Mouse (Mus musculus) cerebellum, adult 2 months (tissue): ENCODE results near the gene Dnajc13. TPM values are rescaled to one million over a fixed set of nuclear protein-coding genes. Genes with fewer than 3 reads are reported as not detected.
A peak's percentile ranks its signal among the peaks of the same experiment; 100 is the strongest.

Experiments
- DNase-seq, 2 experiments: peaks; one replicate each; pipeline ENCODE4 v3.0.0; 2021
- H3K27ac ChIP-seq: fragments of 200-500 bp; 2 replicates; pipeline ENCODE4 v1.5.1; 2012; ENCODE audit warnings: low read length, control low read depth, inconsistent platforms; ENCODE audit not compliant: insufficient read depth
- H3K27me3 ChIP-seq: fragments of 200-500 bp; 2 replicates; pipeline ENCODE4 v1.6.1; 2012; ENCODE audit warnings: inconsistent platforms, mild to moderate bottlenecking, low read length, moderate library complexity; ENCODE audit not compliant: control insufficient read depth, insufficient read depth
- H3K4me1 ChIP-seq: fragments of 200-500 bp; 2 replicates; pipeline ENCODE4 v1.6.1; 2011; ENCODE audit warnings: low read length; ENCODE audit not compliant: control insufficient read depth, insufficient read depth
- H3K4me3 ChIP-seq: fragments of 200-500 bp; replicated peaks from 2 replicates; pipeline ENCODE3; 2011; ENCODE audit warnings: mild to moderate bottlenecking, low read depth, low read length, control low read depth; ENCODE audit not compliant: insufficient read depth
- CTCF ChIP-seq: fragments of 200-500 bp; IDR thresholded peaks from 2 replicates; pipeline ENCODE4 v1.5.1; 2011; ENCODE audit warnings: low read depth, mild to moderate bottlenecking, control low read depth, low read length, moderate library complexity, borderline replicate concordance; ENCODE audit not compliant: insufficient read depth
- POLR2A ChIP-seq: fragments of 200-500 bp; IDR thresholded peaks from 2 replicates; pipeline ENCODE4 v1.6.1; 2011; ENCODE audit warnings: low read length, control low read depth, borderline replicate concordance; ENCODE audit not compliant: insufficient read depth
- WGBS: fragments of 180-500 bp; shearing (Covaris S2); methylation state at CpG from one replicate; pipeline ENCODE4 v1.1.7; 2018; 5-methylcytosine and 5-hydroxymethylcytosine counted together
- polyA plus RNA-seq: library from polyadenylated mRNA; depleted of rRNA; stranded (reverse); fragments of >200 nt; gene quantifications from 2 replicates; pipeline ENCODE4 v1.2.3, GENCODE M21; 2012

Gene Dnajc13
- polyA plus RNA-seq, 1 experiment = 61.5 TPM

GRCm38 (mm10) chr9:104189657-104190056, 73.1 kb downstream of the Dnajc13 start:
- no peak for DNase-seq
- Histone ChIP-seq H3K4me3 (no peak overlapping the region), H3K27ac (no peak overlapping the region), H3K4me1 (no peaks in the 10 kb centered on the region), H3K27me3 (no peaks in the 10 kb centered on the region)
- TF ChIP-seq CTCF (no peak), POLR2A (no peak)
- WGBS = 98% methylated on average over 5 of the region's 5 CpGs

DNA sequence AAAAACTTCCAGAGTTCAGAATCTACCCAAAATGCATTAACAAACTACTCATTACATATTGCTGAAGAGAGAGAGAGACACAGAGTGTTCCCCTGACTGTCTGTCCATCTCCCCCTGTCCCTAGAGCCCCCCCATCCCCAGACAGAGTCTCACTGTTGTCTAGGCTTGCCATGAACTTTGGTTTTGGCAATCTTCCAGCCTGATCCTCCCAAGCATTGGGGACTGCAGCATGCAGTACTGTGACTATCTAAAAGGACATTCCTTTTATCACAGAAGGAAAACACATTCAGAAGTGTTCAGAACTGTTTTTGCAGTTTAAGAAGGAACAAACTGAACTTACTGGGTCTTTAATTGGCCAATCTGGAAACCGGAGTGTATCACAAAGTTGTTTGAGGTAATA, 74.0 kb downstream of the Dnajc13 start:
- H3K4me3 ChIP-seq = no peak overlapping the region
- 91% methylated on average over 1 of the region's 1 CpGs for WGBS
- TF ChIP-seq POLR2A = no peak
- no peak for TF ChIP-seq CTCF

GRCm38 (mm10) chr9:104187028-104187427, 75.7 kb downstream of the Dnajc13 start:
- 80% methylated on average over 5 of the region's 5 CpGs for WGBS
- DNase-seq = no peak
- Histone ChIP-seq H3K27me3 (no peaks in the 10 kb centered on the region), H3K4me1 (no peaks in the 10 kb centered on the region; the same call in 1 of the 2 replicates), H3K27ac (no peak overlapping the region), H3K4me3 (no peak overlapping the region)
- no peak for TF ChIP-seq CTCF

More for the DNA sequence above, 74.0 kb downstream of the Dnajc13 start:
- Histone ChIP-seq H3K27ac (no peak overlapping the region), H3K27me3 (no peaks in the 10 kb centered on the region), H3K4me1 (no peaks in the 10 kb centered on the region)
- no peak for DNase-seq

- TF ChIP-seq CTCF = no peak
- no peak for TF ChIP-seq POLR2A
- no peak for DNase-seq
- 94% methylated on average over 5 of the region's 5 CpGs for WGBS
- Histone ChIP-seq H3K27me3 (no peaks in the 10 kb centered on the region), H3K4me1 (peaks cover 7% of the 10 kb centered on the region), H3K4me3 (no peak overlapping the region), H3K27ac (no peak overlapping the region)
Observed at GRCm38 (mm10) chr9:104183181-104183580, 79.5 kb downstream of the Dnajc13 start.

DNA sequence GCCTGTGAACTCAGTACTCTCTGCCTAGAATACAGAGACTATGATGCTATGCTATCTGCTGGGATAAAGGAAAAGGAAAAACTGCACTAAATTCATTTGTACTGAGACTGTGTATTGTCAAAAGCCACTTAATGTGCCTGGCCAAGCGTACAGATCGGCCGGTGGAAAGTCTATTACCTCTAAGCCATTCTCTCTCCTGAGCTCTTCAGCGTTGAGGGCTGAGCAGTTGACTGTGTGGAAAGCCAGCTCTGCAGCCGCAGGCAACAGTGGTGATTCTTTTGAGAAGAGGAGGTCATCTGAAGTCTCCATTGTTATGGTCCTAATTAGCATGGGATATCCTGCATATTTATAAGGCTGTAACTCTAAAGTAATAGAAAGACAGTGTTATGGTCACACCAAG, 80.4 kb downstream of the Dnajc13 start:
- TF ChIP-seq POLR2A (no peak), CTCF (no peak)
- Histone ChIP-seq H3K27me3 (no peaks in the 10 kb centered on the region), H3K4me1 (peaks cover 7% of the 10 kb centered on the region), H3K4me3 (no peak overlapping the region), H3K27ac (no peak overlapping the region)
- peak; percentile 18 to 30 for DNase-seq
- 29% methylated on average over 5 of the region's 5 CpGs for WGBS

- 13% methylated on average over 4 of the region's 4 CpGs for WGBS
- Histone ChIP-seq H3K4me1 (peaks cover 7% of the 10 kb centered on the region), H3K27ac (peak overlapping the region; percentile 54), H3K27me3 (no peaks in the 10 kb centered on the region), H3K4me3 (no peak overlapping the region)
- peak; percentile 67 to 78 for DNase-seq
- TF ChIP-seq POLR2A (no peak), CTCF (no peak)
Observed at GRCm38 (mm10) chr9:104181626-104182025, 81.1 kb downstream of the Dnajc13 start.

DNA sequence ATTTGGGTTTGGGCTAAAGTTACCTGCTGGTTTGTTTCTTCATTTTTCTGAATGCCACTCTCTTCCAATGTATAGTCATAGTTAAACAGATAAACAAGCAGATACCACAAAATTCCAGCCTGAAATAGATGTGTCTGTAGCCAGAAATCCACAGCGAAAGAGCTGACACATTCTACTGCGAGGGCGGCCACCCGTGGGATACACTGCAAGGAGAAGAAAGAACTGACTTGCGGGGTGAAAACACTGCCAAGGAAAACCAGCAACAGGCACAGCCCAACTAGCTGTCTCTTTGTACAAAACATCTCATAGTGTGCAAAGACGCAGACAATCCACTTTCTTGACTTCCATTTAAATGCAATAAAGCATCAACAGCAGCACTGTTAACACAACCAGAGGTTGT, 82.7 kb downstream of the Dnajc13 start:
- H3K27ac ChIP-seq = no peak overlapping the region
- no peak for TF ChIP-seq POLR2A
- TF ChIP-seq CTCF = no peak
- no peak overlapping the region for H3K4me3 ChIP-seq
- H3K4me1 ChIP-seq = peaks cover 7% of the 10 kb centered on the region
- DNase-seq = no peak
- H3K27me3 ChIP-seq = no peaks in the 10 kb centered on the region
- WGBS = 89% methylated on average over 6 of the region's 6 CpGs

- no peak for TF ChIP-seq POLR2A
- no peak for TF ChIP-seq CTCF
- WGBS = 96% methylated on average over 6 of the region's 6 CpGs
- Histone ChIP-seq H3K4me3 (no peak overlapping the region), H3K27me3 (no peaks in the 10 kb centered on the region), H3K4me1 (no peaks in the 10 kb centered on the region), H3K27ac (no peak overlapping the region)
- no peak for DNase-seq
Observed at GRCm38 (mm10) chr9:104172342-104172741, 90.4 kb downstream of the Dnajc13 start.
